Mouse (Mus musculus) heart, postnatal 0 days (tissue): ENCODE results near the gene Irf3.

ENCODE experiments used
- CTCF ChIP-seq: IDR thresholded peaks from 2 replicates; pipeline ENCODE4 v1.5.1; 2016; ENCODE audit warnings: antibody characterized with exemption, control low read depth, low read depth
- EP300 ChIP-seq: IDR thresholded peaks from 2 replicates; pipeline ENCODE4 v1.6.1; 2016; ENCODE audit warnings: antibody characterized with exemption, low read depth

DNA sequence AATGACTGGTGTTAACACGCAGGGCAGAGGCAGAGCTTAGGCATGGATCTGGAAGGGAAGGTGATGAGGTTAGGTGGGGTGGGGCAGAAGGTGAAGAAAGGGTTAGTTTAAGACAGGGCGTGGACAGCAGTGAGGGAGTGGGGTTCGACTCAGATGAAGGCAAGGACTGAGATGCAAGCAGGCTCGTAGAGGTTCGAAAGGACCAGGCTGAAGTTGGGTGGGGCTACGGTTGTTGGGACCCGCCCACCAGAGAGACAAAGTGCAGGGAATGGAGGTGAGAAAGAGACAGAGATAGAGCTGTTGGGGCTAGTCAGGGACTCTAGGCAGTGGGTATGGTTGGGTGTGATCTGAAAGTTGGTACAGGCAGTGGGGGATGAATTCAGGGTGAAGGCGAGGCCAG, 35.1 kb upstream of the Irf3 start:
- no peak for TF ChIP-seq CTCF
- TF ChIP-seq EP300 = no peak
